Mouse (Mus musculus) stomach, postnatal 0 days (tissue): ENCODE data around the gene Nlrx1. TPM values are rescaled to one million over a fixed set of nuclear protein-coding genes. Genes with fewer than 3 reads are reported as not detected.

ENCODE experiments used
- ATAC-seq: fragments of 200-750 bp; cut with Nextera tagmentation; 2 replicates; pipeline ENCODE4 v1.8.0; 2017; ENCODE audit not compliant: low FRiP score, low TSS enrichment
- DNase-seq: peaks from one replicate; pipeline ENCODE4 v3.0.0-alpha.2; 2016; ENCODE audit warnings: low spot score
- H3K27ac ChIP-seq: fragments of 300-500 bp; sonication (generic); replicated peaks from 2 replicates; pipeline ENCODE4 v1.5.1; 2014; ENCODE audit warnings: mild to moderate bottlenecking, control low read depth
- H3K27me3 ChIP-seq: fragments of 300-500 bp; sonication (generic); 2 replicates; pipeline ENCODE4 v1.6.1; 2014; ENCODE audit warnings: low read length; ENCODE audit not compliant: control insufficient read depth, insufficient read depth
- H3K36me3 ChIP-seq: fragments of 300-500 bp; sonication (generic); 2 replicates; pipeline ENCODE4 v1.6.1; 2014; ENCODE audit warnings: low read length, mixed read lengths; ENCODE audit not compliant: control insufficient read depth, insufficient read depth
- H3K4me1 ChIP-seq: fragments of 300-500 bp; sonication (generic); replicated peaks from 2 replicates; pipeline ENCODE4 v1.6.1; 2014; ENCODE audit warnings: antibody characterized with exemption; ENCODE audit not compliant: control insufficient read depth, insufficient read depth
- H3K4me2 ChIP-seq: fragments of 300-500 bp; sonication (generic); replicated peaks from 2 replicates; pipeline ENCODE4 v1.6.1; 2014; ENCODE audit warnings: low read depth, mild to moderate bottlenecking, control low read depth, moderate library complexity
- H3K4me3 ChIP-seq: fragments of 300-500 bp; sonication (generic); 2 replicates; pipeline ENCODE4 v1.5.1; 2014; ENCODE audit warnings: low read depth, low read length, control low read depth
- H3K9ac ChIP-seq: fragments of 300-500 bp; sonication (generic); 2 replicates; pipeline ENCODE4 v1.6.1; 2014; ENCODE audit warnings: mild to moderate bottlenecking, low read length, control low read depth, mixed read lengths
- H3K9me3 ChIP-seq: fragments of 300-500 bp; sonication (generic); 2 replicates; pipeline ENCODE4 v1.6.1; 2016; ENCODE audit warnings: low read length; ENCODE audit not compliant: control insufficient read depth
- CTCF ChIP-seq: IDR thresholded peaks from 2 replicates; pipeline ENCODE4 v1.5.1; 2016; ENCODE audit warnings: antibody characterized with exemption, low read depth, mild to moderate bottlenecking, moderate library complexity
- EP300 ChIP-seq: optimal IDR thresholded peaks from 2 replicates; pipeline ENCODE3; 2016; ENCODE audit warnings: antibody characterized with exemption
- WGBS: fragments of 180-500 bp; shearing (Covaris S2); extraction: QIAGEN DNeasy Blood & Tissue Kit; methylation state at CpG from one replicate; pipeline ENCODE4 v1.1.7; 2014; 5-methylcytosine and 5-hydroxymethylcytosine counted together
- polyA plus RNA-seq: library from polyadenylated mRNA; unstranded; fragments of >200 nt; fragmentation: Nextera tagmentation; extraction: Ambion mirVana; gene quantifications from 2 replicates; pipeline ENCODE4 v1.2.1, GENCODE M21; 2015

Nlrx1 gene
- polyA plus RNA-seq, 1 experiment from 2014 or later, result 9.2 TPM

DNA sequence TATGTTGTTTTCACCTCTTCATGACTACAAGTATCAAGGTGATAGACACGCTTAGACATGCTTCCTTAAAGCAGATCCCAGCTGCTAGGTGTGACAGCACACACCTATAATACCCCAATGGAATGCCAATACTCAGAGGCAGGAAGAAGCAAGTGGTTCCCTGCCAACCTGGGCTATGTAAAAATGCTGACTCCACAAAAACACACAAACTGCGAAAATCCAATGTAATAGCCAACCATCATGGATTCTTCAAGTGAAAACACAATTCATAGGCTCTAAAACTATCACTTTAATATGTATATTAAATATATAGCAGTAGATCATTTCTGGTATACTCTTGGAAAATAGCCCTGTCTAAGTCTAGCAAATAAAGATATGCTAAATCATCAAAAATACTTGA lies 60.6 kb downstream of the Nlrx1 start:
- H3K27me3 ChIP-seq, result no peaks in the 10 kb centered on the region
- whole genome bisulfite sequencing, result 78% methylated on average over 2 of the region's 2 CpGs
- TF ChIP-seq EP300, result no peak
- no peak for TF ChIP-seq CTCF
- H3K9ac ChIP-seq, result no peak overlapping the region
- H3K36me3 ChIP-seq, result no peaks in the 10 kb centered on the region
- no peaks in the 10 kb centered on the region for H3K4me1 ChIP-seq
- DNase-seq (no peak), ATAC-seq (no peak)
- H3K4me2 ChIP-seq, result no peak overlapping the region
- H3K9me3 ChIP-seq, result no peaks in the 10 kb centered on the region
- no peak overlapping the region for H3K27ac ChIP-seq
- H3K4me3 ChIP-seq, result no peak overlapping the region

Other genes with a start within 250 kb of the Nlrx1 start
- gene Thy1, start 225.2 kb downstream of the Nlrx1 start, polyA plus RNA-seq, result 4.2 and 4.5 TPM in 2 replicates
- gene Usp2, start 201.6 kb downstream of the Nlrx1 start, polyA plus RNA-seq, result 11.6 and 20.2 TPM in 2 replicates
- not detected in 2 replicates for gene Mfrp, start 166.9 kb downstream of the Nlrx1 start, polyA plus RNA-seq
- gene C1qtnf5, start 161.4 kb downstream of the Nlrx1 start, polyA plus RNA-seq, result 5.3 and 6.5 TPM in 2 replicates
- 0.05 TPM in 1 of 2 replicates, not detected in the other for gene Gm49380, start 155.1 kb downstream of the Nlrx1 start, polyA plus RNA-seq
- gene Rnf26, start 155.1 kb downstream of the Nlrx1 start, polyA plus RNA-seq, result 22.0 and 22.2 TPM in 2 replicates
- gene Mcam, start 134.1 kb downstream of the Nlrx1 start, polyA plus RNA-seq, result 43.9 and 44.5 TPM in 2 replicates
- 4.9 and 5.7 TPM in 2 replicates for gene Cbl, start 34.5 kb downstream of the Nlrx1 start, polyA plus RNA-seq
- gene Ccdc153, start 27.9 kb downstream of the Nlrx1 start, polyA plus RNA-seq, result not detected in 2 replicates
- gene Pdzd3, start 17.1 kb downstream of the Nlrx1 start, polyA plus RNA-seq, result 0.08 and 0.13 TPM in 2 replicates
- 1.4 TPM in 2 replicates for gene Abcg4, start 20.0 kb upstream of the Nlrx1 start, polyA plus RNA-seq
- 8.9 and 9.4 TPM in 2 replicates for gene Hinfp, start 37.1 kb upstream of the Nlrx1 start, polyA plus RNA-seq
- 7.4 and 7.5 TPM in 2 replicates for gene C2cd2l, start 51.7 kb upstream of the Nlrx1 start, polyA plus RNA-seq
- gene Dpagt1, start 57.4 kb upstream of the Nlrx1 start, polyA plus RNA-seq, result 26.9 and 27.8 TPM in 2 replicates
- gene H2afx, start 66.1 kb upstream of the Nlrx1 start, polyA plus RNA-seq, result 78.7 and 93.6 TPM in 2 replicates
- 68.8 and 71.5 TPM in 2 replicates for gene Hmbs, start 75.6 kb upstream of the Nlrx1 start, polyA plus RNA-seq
- gene Vps11, start 93.1 kb upstream of the Nlrx1 start, polyA plus RNA-seq, result 15.8 and 18.2 TPM in 2 replicates
- 18.0 and 18.5 TPM in 2 replicates for gene Hyou1, start 110.9 kb upstream of the Nlrx1 start, polyA plus RNA-seq
- 18.1 and 18.4 TPM in 2 replicates for gene Slc37a4, start 128.3 kb upstream of the Nlrx1 start, polyA plus RNA-seq
- 2,137 and 2,228 TPM in 2 replicates for gene Rps25, start 138.5 kb upstream of the Nlrx1 start, polyA plus RNA-seq
- 95.9 and 97.6 TPM in 2 replicates for gene Trappc4, start 139.0 kb upstream of the Nlrx1 start, polyA plus RNA-seq
- 16.4 and 16.6 TPM in 2 replicates for gene Ccdc84, start 150.0 kb upstream of the Nlrx1 start, polyA plus RNA-seq
- gene Foxr1, start 172.5 kb upstream of the Nlrx1 start, polyA plus RNA-seq, result 0.05 TPM in 1 of 2 replicates, not detected in the other
- 5.4 and 7.0 TPM in 2 replicates for gene Upk2, start 186.4 kb upstream of the Nlrx1 start, polyA plus RNA-seq
- gene Bcl9l, start 214.2 kb upstream of the Nlrx1 start, polyA plus RNA-seq, result 5.2 and 6.1 TPM in 2 replicates